Mouse (Mus musculus): Measurements from ENCODE around the gene Olfr1280.
"Not testable (repeated sequence)": the region's sequence is repeated elsewhere in the genome, so short reads cannot be mapped to it uniquely, and the experiment has no call there.

Gene Olfr1280

DNA sequence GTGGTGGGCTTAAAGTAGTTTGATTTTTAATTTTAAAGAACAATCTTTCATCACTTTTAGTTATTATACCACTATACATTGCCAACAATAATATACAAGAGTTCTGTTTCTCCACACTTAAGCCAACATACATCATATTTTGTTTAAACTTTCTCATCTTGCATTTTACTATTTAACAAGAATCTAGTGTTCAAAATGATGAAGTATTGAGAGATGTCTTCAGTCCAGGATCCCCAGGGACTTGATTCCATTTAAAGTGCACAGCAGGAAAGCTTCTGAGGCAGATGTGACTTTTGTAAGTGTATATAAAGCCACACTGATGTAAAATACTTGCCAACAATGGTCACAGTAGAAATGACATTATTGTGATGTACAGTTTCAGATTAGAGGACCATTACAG, at the start of gene Olfr1280:
Gene Olfr1280, plus strand, starts transcription at position 301 of the 400 bp plus-strand sequence.
- no peak for DNase-seq

DNA sequence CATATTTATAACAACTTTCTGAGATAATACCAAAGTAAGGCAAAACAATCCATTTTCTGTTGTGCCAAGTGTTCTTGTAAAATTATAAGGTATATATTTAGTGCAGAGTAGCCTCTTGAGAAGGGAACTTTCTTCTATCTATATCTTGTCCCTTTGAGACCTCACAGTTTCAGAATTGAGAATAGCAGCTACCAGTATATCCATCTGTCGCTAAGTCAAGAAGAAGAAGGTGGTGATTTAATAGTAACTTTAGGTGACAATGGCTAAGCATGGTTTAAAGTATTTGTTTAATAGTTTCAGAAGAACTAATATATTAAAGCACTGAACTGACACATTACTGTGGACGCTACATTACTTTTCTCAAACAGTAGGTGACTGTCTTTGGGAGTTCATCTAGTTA, 39.8 kb upstream of the Olfr1280 start, which contains the start of gene Olfr1277:
Gene Olfr1277, minus strand, starts transcription at position 101 of the 400 bp plus-strand sequence.
- no peak for DNase-seq

- DNase-seq: no peak
Measured at GRCm38 (mm10) chr2:111289836-111290235, 24.0 kb upstream of the Olfr1280 start, which contains the start of gene Olfr1278. TSS of gene Olfr1278 (plus strand) at chr2:111290136.

DNA sequence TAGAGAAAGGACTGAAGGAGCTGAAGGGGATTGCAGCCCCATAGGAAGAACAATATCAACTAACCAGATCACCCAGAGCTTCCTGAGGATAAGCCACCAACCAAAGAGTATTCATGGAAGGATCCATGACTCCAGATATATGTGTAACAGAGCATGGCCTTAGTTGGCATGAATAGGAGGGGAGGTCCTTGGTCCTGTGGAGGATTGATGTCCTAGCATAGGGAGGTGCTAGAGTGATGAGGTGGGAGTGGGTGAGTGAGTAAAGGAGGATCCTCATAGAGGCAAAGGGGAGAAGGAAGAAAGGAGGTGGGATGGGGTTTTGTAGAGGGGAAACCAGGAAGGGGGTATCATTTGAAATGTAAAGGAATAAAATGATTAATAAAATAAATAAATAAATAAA, 15.3 kb upstream of the Olfr1280 start:
- DNase-seq: no peak

- no peak for DNase-seq
Measured at GRCm38 (mm10) chr2:111300374-111300773, 13.4 kb upstream of the Olfr1280 start, which contains the start of gene Olfr1279. TSS of gene Olfr1279 (plus strand) at chr2:111300635.

- no peak for DNase-seq
Measured at GRCm38 (mm10) chr2:111326220-111326619, 12.4 kb downstream of the Olfr1280 start, which contains the start of gene Olfr1281. TSS of gene Olfr1281 (plus strand) at chr2:111326520.

- DNase-seq: not testable (repeated sequence)
Measured at GRCm38 (mm10) chr2:111333721-111334120, 19.9 kb downstream of the Olfr1280 start.

GRCm38 (mm10) chr2:111335976-111336375, 22.2 kb downstream of the Olfr1280 start, which contains the start of gene Olfr1282:
TSS of gene Olfr1282 (minus strand) at chr2:111336076.
- DNase-seq: no peak

DNA sequence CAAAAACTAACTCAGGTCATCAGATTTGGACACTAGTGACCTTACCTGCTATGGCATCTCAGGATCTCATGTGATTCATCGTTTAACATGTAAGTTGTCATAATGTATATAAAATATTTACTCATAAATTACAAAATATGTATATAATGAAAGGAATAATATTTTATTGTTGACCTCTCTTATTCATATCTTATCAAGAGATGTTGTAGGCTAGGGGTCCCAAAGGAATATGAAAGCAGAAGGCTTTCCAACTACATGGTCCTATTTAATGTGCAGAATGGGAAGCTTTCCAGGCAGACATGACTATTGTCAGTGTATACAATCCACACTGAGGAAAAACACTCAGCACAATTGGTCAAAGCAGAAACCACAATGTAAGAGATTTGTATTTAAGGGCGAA, 52.7 kb downstream of the Olfr1280 start, which contains the start of gene Olfr1283:
Gene Olfr1283, plus strand, starts transcription at position 301 of the 400 bp plus-strand sequence.
- DNase-seq: no peak

- no peak for DNase-seq
Measured at GRCm38 (mm10) chr2:111375222-111375621, 61.4 kb downstream of the Olfr1280 start, which contains the start of gene Olfr1284. TSS of gene Olfr1284 (plus strand) at chr2:111375522.
